Mouse (Mus musculus) lung, embryonic 16.5 days (tissue): ENCODE measurements around the gene Ctsa. TPM values are rescaled to one million over a fixed set of nuclear protein-coding genes. Genes with fewer than 3 reads are reported as not detected.
"Not testable (repeated sequence)": the region's sequence is repeated elsewhere in the genome, so short reads cannot be mapped to it uniquely, and the experiment has no call there.

Source experiments
- ATAC-seq: fragments of 200-750 bp; cut with Nextera tagmentation; 2 replicates; pipeline ENCODE4 v1.8.0; 2017; ENCODE audit warnings: low read depth, mild to moderate bottlenecking, moderate library complexity
- H3K27ac ChIP-seq: fragments of 300-500 bp; sonication (generic); 2 replicates; pipeline ENCODE4 v1.5.1; 2014; ENCODE audit warnings: mild to moderate bottlenecking, control low read depth, low read length
- H3K27me3 ChIP-seq: fragments of 300-500 bp; sonication (generic); 2 replicates; pipeline ENCODE4 v1.6.1; 2014; ENCODE audit warnings: low read depth, low read length, mixed read lengths; ENCODE audit not compliant: control insufficient read depth, insufficient read depth
- H3K36me3 ChIP-seq: fragments of 300-500 bp; sonication (generic); 2 replicates; pipeline ENCODE4 v1.6.1; 2014; ENCODE audit warnings: low read length; ENCODE audit not compliant: control insufficient read depth, insufficient read depth
- H3K4me1 ChIP-seq: fragments of 300-500 bp; sonication (generic); replicated peaks from 2 replicates; pipeline ENCODE4 v1.6.1; 2014; ENCODE audit warnings: low read length, mixed read lengths; ENCODE audit not compliant: control insufficient read depth, insufficient read depth
- H3K4me2 ChIP-seq: fragments of 300-500 bp; sonication (generic); 2 replicates; pipeline ENCODE4 v1.6.1; 2014; ENCODE audit warnings: low read depth, low read length, control low read depth
- H3K4me3 ChIP-seq: fragments of 300-500 bp; sonication (generic); 2 replicates; pipeline ENCODE4 v1.5.1; 2014; ENCODE audit warnings: mild to moderate bottlenecking, low read length, control low read depth
- H3K9ac ChIP-seq: fragments of 300-500 bp; sonication (generic); 2 replicates; pipeline ENCODE4 v1.6.1; 2014; ENCODE audit warnings: low read length, control low read depth
- H3K9me3 ChIP-seq: fragments of 300-500 bp; sonication (generic); 2 replicates; pipeline ENCODE4 v1.6.1; 2016; ENCODE audit warnings: low read length; ENCODE audit not compliant: control insufficient read depth
- WGBS: fragments of 180-500 bp; shearing (Covaris S2); extraction: QIAGEN DNeasy Blood & Tissue Kit; methylation state at CpG from one replicate; pipeline ENCODE4 v1.1.7; 2014; 5-methylcytosine and 5-hydroxymethylcytosine counted together
- polyA plus RNA-seq: library from polyadenylated mRNA; unstranded; fragments of >200 nt; fragmentation: Nextera tagmentation; extraction: Ambion mirVana; gene quantifications from 2 replicates; pipeline ENCODE4 v1.2.1, GENCODE M21; 2015

The Ctsa gene
- polyA plus RNA-seq, 1 experiment from 2014 or later: 156 TPM

DNA sequence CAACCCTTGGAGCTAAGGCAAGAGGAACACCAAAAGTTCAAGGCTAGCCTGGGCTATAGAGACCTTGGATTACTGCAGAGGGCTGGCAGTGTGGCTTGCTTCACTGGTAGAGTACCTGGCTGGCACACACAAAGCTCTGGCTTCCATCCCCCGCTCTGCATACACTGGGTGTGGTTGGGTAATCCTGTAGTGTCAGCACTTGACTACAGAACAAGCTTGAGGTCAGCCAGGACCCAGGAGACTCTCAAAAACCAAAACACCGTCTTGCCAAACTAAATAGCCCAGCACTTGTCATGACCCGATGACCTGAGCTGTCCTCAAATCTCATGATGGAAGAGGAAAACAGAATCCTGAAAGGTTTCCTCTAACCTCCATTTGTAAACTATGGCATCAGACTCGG, 42.2 kb upstream of the Ctsa start:
- Histone ChIP-seq H3K9ac (no peak overlapping the region), H3K27ac (no peak overlapping the region), H3K4me1 (peaks cover 9% of the 10 kb centered on the region), H3K36me3 (peaks cover 24% of the 10 kb centered on the region), H3K4me2 (no peak overlapping the region), H3K4me3 (no peak overlapping the region), H3K9me3 (no peaks in the 10 kb centered on the region), H3K27me3 (no peaks in the 10 kb centered on the region)
- 48% methylated on average over 4 of the region's 4 CpGs for WGBS
- no peak for ATAC-seq

DNA sequence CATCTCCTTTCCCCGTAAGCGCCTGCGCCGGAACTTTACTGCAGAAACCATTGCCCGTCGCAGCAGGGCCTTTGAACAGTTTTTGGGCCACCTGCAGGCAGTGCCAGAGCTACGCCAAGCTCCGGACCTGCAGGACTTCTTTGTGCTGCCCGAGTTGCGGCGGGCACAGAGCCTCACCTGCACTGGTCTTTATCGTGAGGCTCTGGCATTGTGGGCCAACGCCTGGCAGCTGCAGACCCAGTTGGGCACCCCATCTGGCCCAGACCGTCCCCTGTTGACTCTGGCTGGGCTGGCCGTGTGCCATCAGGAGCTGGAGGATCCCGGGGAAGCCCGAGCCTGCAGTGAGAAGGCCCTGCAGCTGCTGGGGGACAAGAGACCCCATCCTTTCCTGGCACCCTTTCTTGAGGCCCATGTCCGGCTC, 40.8 kb upstream of the Ctsa start:
- Histone ChIP-seq H3K4me1 (peaks cover 4% of the 10 kb centered on the region), H3K27me3 (no peaks in the 10 kb centered on the region), H3K9ac (no peak overlapping the region), H3K4me3 (no peak overlapping the region), H3K4me2 (no peak overlapping the region), H3K36me3 (peaks cover 24% of the 10 kb centered on the region), H3K9me3 (no peaks in the 10 kb centered on the region), H3K27ac (no peak overlapping the region)
- ATAC-seq: no peak
- 83% methylated on average over 18 of the region's 18 CpGs for WGBS

GRCm38 (mm10) chr2:164792400-164793190, 40.1 kb upstream of the Ctsa start:
- H3K4me3 ChIP-seq: no peak overlapping the region
- H3K27me3 ChIP-seq: no peaks in the 10 kb centered on the region
- H3K9me3 ChIP-seq: no peaks in the 10 kb centered on the region
- no peaks in the 10 kb centered on the region; the same call in 1 of the 2 replicates for H3K4me1 ChIP-seq
- no peak overlapping the region for H3K4me2 ChIP-seq
- WGBS: 93% methylated on average over 12 of the region's 12 CpGs
- peaks cover 24% of the 10 kb centered on the region for H3K36me3 ChIP-seq
- no peak for ATAC-seq
- H3K27ac ChIP-seq: no peak overlapping the region
- no peak overlapping the region for H3K9ac ChIP-seq

DNA sequence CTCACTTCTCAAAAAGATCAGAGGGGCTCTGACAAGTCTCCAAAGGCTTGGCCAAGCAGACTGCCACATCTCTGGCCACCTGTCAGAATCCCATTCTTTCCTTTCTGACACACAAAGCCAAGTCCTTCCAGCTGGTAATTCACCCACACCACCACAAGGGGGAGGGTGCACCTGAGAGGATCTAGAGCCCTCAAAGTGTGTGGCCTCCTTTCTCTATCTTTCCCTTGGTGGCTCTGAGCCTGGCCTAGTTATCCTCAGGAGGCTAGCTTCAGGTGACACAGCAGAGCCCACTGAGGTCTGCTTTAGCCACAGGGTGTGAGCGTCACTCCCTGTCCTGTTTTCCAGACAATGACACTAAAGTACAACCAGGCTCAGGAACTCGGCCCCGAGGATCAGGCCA, 39.4 kb upstream of the Ctsa start:
- no peak for ATAC-seq
- Histone ChIP-seq H3K4me3 (no peak overlapping the region), H3K27ac (no peak overlapping the region), H3K9ac (no peak overlapping the region), H3K36me3 (peaks cover 27% of the 10 kb centered on the region), H3K9me3 (no peaks in the 10 kb centered on the region), H3K4me1 (no peaks in the 10 kb centered on the region), H3K4me2 (no peak overlapping the region), H3K27me3 (no peaks in the 10 kb centered on the region)
- 69% methylated on average over 3 of the region's 3 CpGs for WGBS

DNA sequence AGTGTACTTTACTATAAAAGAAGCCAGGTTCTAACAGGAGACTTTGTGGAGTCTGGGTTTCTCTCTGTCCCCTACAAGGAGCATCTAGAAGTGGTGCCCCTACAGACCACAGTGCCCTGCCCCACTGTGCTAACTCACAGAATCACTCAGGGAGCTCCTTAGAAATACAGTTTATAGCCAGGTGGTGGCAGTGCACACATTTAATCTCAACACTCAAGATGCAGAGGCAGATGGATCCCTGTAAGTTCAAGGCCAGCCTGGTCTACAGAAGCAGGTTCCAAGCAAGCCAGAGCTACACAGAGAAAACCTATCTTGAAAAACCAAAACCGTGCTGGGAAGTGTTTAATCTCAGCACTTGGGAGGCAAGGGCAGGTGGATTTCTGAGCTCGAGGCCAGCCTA, 38.9 kb upstream of the Ctsa start:
- Histone ChIP-seq H3K9ac (no peak overlapping the region), H3K4me1 (no peaks in the 10 kb centered on the region), H3K36me3 (peaks cover 27% of the 10 kb centered on the region), H3K4me2 (no peak overlapping the region), H3K27me3 (no peaks in the 10 kb centered on the region), H3K27ac (no peak overlapping the region), H3K4me3 (no peak overlapping the region), H3K9me3 (no peaks in the 10 kb centered on the region)
- 83% methylated on average over 2 of the region's 2 CpGs for WGBS
- ATAC-seq: no peak

DNA sequence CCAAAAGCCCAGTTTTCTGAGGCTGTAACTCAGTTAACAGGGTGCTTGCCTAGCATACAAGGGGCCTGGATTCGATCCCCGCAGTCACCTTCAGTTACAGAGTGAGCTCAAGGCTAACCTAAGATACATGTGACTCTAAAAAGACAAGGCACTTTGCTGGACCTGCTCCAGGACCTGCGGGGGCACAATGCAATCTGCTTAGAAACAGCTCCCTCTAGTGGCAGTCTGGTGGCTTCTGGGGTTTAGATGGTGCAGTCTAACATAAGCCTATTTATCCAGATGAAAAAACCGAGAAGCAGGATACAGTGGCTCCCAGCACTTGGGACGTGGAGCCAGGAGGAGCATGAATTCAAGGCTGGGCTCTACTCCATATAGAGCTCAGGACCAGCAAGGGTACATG, 38.4 kb upstream of the Ctsa start:
- Histone ChIP-seq H3K9ac (no peak overlapping the region), H3K27me3 (no peaks in the 10 kb centered on the region), H3K27ac (no peak overlapping the region), H3K36me3 (peaks cover 28% of the 10 kb centered on the region), H3K4me2 (no peak overlapping the region), H3K9me3 (no peaks in the 10 kb centered on the region), H3K4me1 (no peaks in the 10 kb centered on the region), H3K4me3 (no peak overlapping the region)
- 28% methylated on average over 5 of the region's 5 CpGs for WGBS
- peak; percentile 63 for ATAC-seq

DNA sequence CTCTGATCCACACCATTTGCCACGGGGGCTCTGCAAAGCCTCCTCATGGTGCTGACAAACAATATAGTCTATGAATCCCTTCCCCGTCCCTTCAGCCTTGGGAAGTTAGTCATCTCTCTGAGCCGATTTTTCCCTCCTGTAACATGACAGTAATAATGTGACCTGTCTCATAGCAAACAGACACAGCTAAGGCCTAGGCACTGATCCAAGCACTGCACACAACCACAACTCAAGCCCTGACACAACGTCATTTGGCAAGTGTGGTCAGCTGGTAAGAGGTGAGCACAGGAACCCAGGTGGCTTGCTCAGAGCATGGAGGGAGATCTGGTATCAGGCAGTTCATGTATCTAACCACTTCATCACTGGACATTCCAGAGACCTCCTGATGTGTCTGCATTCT, 36.8 kb upstream of the Ctsa start:
- Histone ChIP-seq H3K27ac (no peak overlapping the region), H3K4me3 (no peak overlapping the region), H3K27me3 (no peaks in the 10 kb centered on the region), H3K4me1 (no peaks in the 10 kb centered on the region), H3K9ac (no peak overlapping the region), H3K36me3 (peaks cover 32% of the 10 kb centered on the region), H3K4me2 (no peak overlapping the region), H3K9me3 (no peaks in the 10 kb centered on the region)
- 76% methylated on average over 4 of the region's 4 CpGs for WGBS
- no peak for ATAC-seq

DNA sequence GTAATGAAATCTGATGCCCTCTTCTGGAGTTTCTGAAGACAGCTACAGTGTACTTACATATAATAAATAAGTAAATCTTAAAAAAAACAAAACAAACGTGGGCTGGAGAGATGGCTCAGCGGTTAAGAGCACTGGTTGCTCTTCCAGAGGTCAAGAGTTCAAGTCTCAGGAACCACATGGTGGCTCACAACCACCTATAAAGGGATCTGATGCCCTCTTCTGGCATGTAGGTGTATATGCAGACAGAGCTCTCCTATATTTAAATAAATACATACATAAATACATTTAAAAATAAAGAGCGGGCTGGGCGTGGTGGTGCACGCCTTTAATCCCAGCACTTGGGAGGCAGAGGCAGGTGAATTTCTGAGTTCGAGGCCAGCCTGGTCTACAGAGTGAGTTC, 34.1 kb upstream of the Ctsa start:
- WGBS: 74% methylated on average over 6 of the region's 6 CpGs

GRCm38 (mm10) chr2:164800252-164801004, 32.2 kb upstream of the Ctsa start:
- Histone ChIP-seq H3K4me1 (peaks cover 6% of the 10 kb centered on the region), H3K27ac (no peak overlapping the region), H3K9ac (no peak overlapping the region), H3K9me3 (no peaks in the 10 kb centered on the region), H3K27me3 (no peaks in the 10 kb centered on the region), H3K4me2 (no peak overlapping the region), H3K4me3 (no peak overlapping the region), H3K36me3 (peaks cover 14% of the 10 kb centered on the region)
- no peak for ATAC-seq
- 83% methylated on average over 13 of the region's 13 CpGs for WGBS

More for the DNA sequence above, 34.1 kb upstream of the Ctsa start:
- H3K9ac ChIP-seq, H3K27me3 ChIP-seq, H3K4me3 ChIP-seq, H3K27ac ChIP-seq, H3K4me2 ChIP-seq, ATAC-seq, H3K4me1 ChIP-seq, H3K9me3 ChIP-seq: not testable (repeated sequence)
- peaks cover 21% of the 10 kb centered on the region for H3K36me3 ChIP-seq
